Mouse (Mus musculus): ENCODE data around the gene Ptpn3. TPM values are rescaled to one million over a fixed set of nuclear protein-coding genes. Genes with fewer than 3 reads are reported as not detected.

Ptpn3 gene
- total RNA-seq, 4 experiments from 2014 or later: 37.5 to 55.7 (median 44.6) TPM

GRCm38 (mm10) chr4:57263061-57263685, 38.5 kb downstream of the Ptpn3 start:
- DNase-seq (ENCODE audit: low spot score): no peak

GRCm38 (mm10) chr4:57262451-57262850, 39.2 kb downstream of the Ptpn3 start:
- DNase-seq (ENCODE audit: low spot score): no peak

GRCm38 (mm10) chr4:57261813-57262212, 39.8 kb downstream of the Ptpn3 start:
- DNase-seq (ENCODE audit: low spot score): no peak

DNA sequence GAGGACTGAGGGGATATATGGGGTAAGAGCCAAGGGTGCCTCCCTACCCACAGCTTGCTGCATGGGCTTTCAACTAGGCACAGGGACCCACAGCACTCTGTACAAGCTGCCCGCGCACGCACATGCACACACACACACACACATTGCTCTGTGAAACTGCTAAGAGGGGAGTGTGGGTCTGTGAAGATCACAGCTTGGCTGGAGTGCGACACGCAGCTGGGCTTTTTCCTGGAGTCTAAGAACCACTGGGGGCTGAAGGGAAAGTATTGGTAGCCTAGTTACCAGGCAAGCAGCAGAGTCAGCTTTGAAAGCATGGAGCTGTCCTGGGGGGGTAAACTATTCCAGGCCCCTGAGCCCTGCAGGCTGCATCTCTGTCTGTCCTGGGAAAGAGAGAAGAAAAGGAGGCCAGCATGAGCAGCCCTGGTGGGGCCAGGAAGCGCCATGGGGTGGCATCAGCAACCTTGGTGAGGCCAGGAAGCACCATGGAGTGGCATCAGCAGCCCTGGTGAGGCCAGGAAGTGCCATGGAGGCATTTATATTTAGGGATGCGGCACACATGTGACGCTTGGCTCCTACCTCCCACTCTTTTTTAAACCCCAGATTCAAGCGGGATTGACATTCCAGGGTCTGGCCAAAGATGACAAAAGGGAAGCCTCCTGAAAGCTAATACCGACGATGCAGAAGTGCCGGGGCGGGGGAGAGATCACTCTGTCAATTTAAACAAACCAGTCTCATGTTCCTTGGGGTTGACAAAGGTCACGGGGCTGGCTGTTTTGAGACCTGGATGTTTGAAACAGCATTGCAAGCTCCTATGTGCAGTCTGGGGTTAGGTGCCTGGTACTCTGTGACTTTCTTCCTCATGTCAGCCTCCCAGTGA, 43.2 kb downstream of the Ptpn3 start:
- DNase-seq (ENCODE audit: low spot score): no peak

DNA sequence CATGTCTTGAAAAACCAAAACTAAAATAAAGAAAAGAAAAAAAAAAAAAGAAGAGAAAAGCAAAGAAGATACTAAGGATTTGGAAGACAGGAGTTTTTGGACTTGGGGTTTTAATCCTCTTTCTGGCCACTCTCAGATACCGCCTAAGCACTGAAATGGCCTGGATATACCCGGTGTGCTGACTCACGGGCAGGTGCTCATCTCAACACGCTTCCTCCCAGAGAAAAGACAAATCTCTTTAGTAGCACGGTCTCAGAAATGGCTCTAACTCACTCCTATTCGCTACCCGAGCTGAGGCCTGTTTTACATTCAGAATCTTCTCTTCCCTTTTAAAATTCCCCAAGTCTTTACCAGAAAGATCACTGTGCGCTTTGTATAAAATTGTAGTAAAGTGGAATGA, 44.2 kb downstream of the Ptpn3 start:
- no peak for DNase-seq (ENCODE audit: low spot score)

DNA sequence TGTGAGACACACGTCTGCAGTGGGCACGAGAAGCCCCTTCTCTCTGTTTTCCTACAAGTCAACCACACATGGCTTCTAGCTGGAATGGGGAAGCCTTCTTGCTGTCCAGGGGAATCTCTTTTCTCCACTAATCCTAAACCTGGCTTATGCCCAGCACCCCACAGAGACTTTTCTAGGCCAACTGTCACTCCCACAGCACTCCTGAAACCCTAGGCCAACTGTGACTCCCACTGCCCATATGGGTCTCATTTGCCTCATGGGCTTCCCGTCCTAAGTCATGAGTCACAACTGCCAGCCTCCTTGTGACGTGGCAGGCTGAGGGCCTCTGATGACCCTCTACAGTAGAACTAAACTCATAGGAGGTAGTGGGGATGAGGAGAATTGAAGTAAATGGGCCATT, 44.9 kb downstream of the Ptpn3 start:
- DNase-seq (ENCODE audit: low spot score): no peak

DNA sequence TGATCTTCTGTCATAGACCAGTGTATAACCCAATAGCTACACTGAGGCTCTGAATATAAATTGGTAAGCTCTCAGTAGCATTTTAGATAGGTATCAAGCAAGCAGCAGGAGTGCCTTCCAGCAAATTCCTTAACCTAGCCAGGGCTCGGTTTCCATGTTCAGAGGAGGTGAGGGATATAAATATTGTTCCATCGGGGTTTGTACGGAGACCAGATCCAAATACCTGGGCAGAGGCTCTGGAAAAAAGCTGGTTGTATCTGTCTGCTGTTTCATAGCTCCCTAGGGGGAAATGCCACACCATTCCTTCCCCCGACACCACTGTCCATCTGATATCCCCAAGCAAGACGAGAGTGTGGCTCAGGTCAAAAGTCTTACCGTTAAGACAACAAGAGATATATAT, 47.2 kb downstream of the Ptpn3 start:
- DNase-seq (ENCODE audit: low spot score): no peak

DNA sequence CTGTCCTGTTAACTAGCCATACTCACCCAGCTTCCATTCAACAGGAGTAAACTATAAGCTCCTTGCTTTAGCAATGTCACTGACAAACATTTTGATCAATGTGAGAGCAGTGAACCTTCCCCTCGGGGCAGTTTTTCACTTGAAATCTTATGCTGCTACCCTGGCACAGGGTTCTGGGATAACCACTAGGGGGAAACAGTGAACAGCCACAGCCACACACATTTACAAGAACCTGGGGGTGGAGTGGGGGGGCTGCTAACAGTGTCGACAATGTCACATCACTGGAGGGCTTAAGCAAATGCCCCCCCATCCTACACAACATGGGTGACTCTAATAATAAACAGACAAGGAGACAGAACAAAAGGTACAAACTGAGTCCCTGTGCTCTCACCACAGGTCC, 51.0 kb downstream of the Ptpn3 start:
- no peak for DNase-seq (ENCODE audit: low spot score)

- no peak for DNase-seq (ENCODE audit: low spot score)
These were observed 52.5 kb downstream of the Ptpn3 start for GRCm38 (mm10) chr4:57249108-57249507.

GRCm38 (mm10) chr4:57244874-57245273, 56.8 kb downstream of the Ptpn3 start:
- no peak for DNase-seq (ENCODE audit: low spot score)

DNA sequence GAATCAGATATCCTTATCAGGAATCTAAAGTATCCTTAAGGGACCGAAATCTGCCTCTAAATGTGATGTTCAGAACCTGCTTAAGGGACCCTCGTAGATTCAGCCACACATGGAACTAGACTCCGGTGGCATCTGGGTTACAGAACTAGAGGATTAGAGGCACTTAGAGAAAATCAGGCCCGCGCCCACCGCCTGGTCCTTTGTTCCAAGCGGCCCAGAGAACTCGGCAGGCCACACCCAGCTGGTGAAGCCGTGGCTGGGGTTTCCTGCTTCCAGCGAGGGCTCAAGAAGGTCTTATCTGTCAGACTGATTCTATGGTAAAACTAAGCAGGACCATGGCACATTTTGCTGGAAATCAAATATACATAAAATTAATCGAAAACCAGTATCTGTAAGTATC, 58.3 kb downstream of the Ptpn3 start:
- no peak for DNase-seq (ENCODE audit: low spot score)

DNA sequence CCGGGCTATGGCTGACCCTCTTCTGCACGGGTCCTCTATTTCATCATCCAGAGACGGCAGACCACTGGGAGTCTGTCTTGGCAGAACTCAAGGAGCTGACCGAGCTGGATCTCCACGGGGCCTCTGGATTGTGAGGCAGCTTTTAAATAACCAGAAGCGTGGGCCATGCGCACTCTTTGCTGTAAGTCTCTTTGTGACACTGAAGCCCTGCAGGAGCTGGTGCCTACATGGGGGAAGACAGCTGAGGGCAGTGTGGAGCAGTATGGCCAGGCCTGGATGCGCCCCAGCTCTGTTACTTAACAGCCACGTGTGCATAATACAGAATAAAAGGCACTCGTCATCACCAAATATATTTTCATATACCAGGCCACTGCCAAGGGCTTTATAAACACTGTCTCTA, 60.7 kb downstream of the Ptpn3 start:
- DNase-seq (ENCODE audit: low spot score): peak; percentile 48

DNA sequence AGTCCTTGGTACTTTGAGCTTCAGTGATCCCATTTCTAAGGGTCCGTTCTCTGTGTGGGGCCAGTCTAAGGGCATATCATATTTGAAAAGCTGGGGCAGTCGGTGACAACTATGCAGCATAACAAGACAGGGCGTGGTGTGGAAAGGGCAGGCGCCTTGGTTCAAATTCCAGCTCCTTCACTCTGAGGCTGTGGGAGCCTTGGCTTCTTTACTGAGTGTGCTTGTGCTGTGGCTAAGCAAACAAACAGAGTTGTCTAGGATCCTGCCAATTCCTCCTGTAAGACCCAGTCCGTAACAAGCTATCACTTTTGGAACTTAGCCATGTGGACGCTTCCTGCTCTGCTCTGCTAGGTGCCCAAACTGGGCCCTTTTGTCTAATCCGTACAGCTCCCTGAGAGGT, 61.5 kb downstream of the Ptpn3 start:
- no peak for DNase-seq (ENCODE audit: low spot score)

DNA sequence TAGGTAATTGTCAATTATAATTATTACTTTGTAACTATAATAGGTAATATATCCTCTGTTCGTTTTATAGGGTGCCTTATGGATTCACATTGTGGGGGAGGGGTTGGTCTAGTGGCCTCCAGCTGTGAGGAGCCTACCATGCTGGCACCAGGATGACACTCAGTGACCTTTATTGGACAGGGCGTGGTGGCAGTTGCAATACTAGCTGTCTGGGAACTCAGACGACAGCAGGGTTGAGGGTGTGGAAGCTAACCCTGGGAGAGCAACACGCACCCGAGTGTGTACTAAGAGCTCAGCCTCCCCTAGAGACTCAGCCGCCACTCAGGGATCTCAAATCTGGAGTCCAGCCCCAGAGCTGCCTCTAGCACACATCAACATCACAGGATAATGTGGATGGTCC, 62.5 kb downstream of the Ptpn3 start:
- no peak for DNase-seq (ENCODE audit: low spot score)

DNA sequence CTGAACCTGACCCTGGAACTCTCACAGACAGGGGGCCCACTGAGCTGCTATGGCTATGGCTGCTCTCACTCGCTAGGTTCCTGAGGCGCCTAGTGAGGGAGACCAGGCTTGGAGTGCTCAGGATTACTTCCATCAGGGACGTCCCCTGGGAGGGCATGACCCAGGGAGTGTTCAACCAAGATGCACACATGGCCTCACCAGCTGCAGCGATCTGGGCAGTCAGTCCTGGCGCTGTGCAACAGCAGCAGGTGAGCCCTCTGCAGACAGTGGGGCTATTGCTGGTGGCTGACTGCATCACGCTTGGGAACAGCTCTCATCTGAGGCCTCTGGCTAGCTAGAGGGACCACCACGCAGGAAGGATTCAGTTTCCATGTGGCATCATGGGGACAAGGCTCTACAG, 63.5 kb downstream of the Ptpn3 start:
- no peak for DNase-seq (ENCODE audit: low spot score)

DNA sequence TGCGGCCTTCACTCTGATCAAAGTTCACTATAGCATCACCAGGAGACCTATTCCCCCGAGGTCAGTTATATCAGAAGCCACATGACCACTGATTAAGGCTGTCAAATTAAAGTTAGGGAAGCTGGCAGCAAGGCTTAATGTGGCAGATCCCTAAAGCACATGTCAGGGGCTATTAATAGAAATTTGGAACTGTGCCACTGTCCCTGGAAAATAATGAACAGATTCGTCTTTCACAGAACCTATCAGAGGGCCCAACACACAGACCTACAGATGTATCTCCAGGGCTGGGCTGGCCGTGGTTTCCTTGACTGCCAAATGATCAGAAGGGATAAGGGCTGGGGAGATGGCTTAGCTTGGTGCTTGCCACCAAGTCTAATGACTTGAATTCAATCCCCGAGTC, 65.1 kb downstream of the Ptpn3 start:
- DNase-seq (ENCODE audit: low spot score): peak; percentile 68

- no peak for DNase-seq (ENCODE audit: low spot score)
These were observed 65.9 kb downstream of the Ptpn3 start for GRCm38 (mm10) chr4:57235741-57236140.

DNA sequence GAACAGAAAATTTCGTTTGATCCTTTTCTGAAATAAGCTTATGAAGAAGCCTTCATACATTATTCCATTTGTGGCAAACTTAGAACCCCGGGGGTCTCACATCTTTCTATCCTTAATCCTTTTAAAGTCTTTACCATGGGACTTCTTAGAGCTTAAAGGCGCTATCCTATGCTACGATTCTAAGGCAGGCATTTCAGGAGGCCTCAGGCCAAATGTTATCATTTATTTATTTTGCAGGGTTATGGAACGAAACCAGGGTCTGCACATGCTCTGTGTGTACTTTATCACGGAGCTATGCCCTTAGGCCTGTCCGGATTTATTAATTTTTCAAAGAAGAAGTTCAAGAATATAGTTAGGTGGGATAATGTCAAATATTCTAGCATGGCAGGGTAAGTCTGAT, 67.3 kb downstream of the Ptpn3 start:
- no peak for DNase-seq (ENCODE audit: low spot score)

- no peak for DNase-seq (ENCODE audit: low spot score)
These were observed 69.2 kb downstream of the Ptpn3 start for GRCm38 (mm10) chr4:57232439-57232838.

GRCm38 (mm10) chr4:57231323-57231722, 70.3 kb downstream of the Ptpn3 start:
- no peak for DNase-seq (ENCODE audit: low spot score)

- no peak for DNase-seq (ENCODE audit: low spot score)
These were observed 71.3 kb downstream of the Ptpn3 start for GRCm38 (mm10) chr4:57230341-57230740.

DNA sequence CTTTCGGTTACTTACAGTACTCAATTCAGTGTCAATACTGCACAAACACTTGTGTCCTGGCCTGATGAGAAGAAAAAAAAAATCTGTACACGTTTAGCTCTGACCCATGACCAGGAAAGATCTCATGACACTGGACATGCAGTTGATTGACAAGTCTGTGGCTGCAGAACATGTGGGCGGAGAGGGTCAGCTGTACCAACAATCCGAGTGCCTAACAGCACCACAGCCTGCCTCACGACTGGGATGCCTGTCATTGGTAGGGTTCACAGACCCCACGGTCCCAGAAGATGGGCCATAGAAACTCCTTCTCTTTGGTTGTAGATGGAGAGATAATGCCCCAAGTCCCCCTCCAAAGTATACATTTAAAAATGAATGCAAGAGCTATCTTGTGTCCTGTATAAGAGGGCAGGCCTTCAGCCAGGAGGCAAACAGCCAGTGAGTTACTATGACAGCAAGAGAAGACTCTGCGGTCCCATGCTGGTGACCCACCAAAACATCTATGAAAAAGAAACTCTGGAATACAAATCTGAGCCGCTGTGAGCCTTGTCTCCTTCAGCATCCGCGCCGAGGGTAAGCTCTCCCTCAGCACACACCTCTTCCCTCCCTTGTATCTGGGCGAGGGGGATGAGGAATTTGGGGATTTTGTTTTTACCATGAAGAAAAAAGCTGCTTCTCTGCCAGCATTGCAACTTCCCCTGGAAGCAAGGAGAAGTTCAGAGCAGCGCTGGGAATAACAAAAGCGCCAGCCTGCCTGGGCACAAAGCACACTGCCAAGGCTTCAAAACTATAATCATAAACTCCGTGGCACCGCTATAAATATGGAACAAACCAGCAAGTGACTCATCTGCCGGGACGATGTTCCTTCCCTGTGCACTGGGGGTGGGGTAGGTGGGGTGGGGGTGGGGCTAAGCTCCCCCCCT, 72.8 kb downstream of the Ptpn3 start:
- no peak for DNase-seq (ENCODE audit: low spot score)

Measured in heart, adult 8-10 months (tissue).